Mouse (Mus musculus) brain, embryonic 14.5 days (tissue): ENCODE results near the gene Plxdc2.

Source experiments
- CTCF ChIP-seq: fragments of 200-500 bp; IDR thresholded peaks from 2 replicates; pipeline ENCODE4 v1.5.1; 2012; ENCODE audit warnings: inconsistent platforms, mild to moderate bottlenecking, moderate library complexity, borderline replicate concordance; ENCODE audit not compliant: insufficient read depth, insufficient read length; ENCODE audit errors: extremely low read depth
- POLR2A ChIP-seq: fragments of 200-500 bp; IDR thresholded peaks from 2 replicates; pipeline ENCODE4 v1.6.1; 2012; ENCODE audit warnings: mild to moderate bottlenecking, inconsistent platforms, borderline replicate concordance; ENCODE audit not compliant: poor library complexity, insufficient read depth, insufficient read length, severe bottlenecking; ENCODE audit errors: extremely low read depth

- TF ChIP-seq CTCF (no peak), POLR2A (no peak)
These were observed 418.0 kb downstream of the Plxdc2 start for GRCm38 (mm10) chr2:16774114-16774433.
